ENCODE assay signal across 1 mouse cellular context in the genomic region with DNA sequence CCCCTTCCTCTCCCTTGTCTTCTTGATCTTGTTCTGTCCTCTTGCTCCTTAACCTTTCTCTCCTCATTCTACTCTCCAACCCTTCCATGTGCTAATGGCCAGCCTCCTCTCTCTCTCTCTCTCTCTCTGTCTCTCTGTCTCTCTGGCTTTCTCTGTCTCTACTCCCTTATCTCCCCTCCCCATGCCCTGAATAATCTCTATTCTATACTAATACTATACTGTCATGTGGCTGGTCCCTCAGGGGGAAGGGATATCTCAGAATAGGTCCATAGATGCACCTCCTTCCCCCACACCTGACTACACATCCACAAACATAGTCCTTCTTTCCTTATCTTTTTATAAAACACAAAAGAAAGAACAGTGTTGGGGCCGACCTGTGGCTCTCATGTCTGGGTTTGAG.
A peak's percentile ranks its signal among the peaks of the same experiment; 100 is the strongest.
TF ChIP-seq lines count a peak whose summit lies in the region.

No protein-coding gene starts in this region.

TF ChIP-seq in MEL, 35 proteins besides CTCF, POLR2A, EP300 and RAD21:
- no peak for TF ChIP-seq ZC3H11A (IDR thresholded peaks at IDR 0.05; ENCODE audit: low read depth, low read length)
- no peak for TF ChIP-seq MAZ (IDR thresholded peaks at IDR 0.05; ENCODE audit: low read depth, low read length)
- TF ChIP-seq CHD1 (IDR thresholded peaks at IDR 0.05; ENCODE audit: low read depth, low read length): no peak
- no peak for TF ChIP-seq POLR2AphosphoS2 (IDR thresholded peaks at IDR 0.05; ENCODE audit: low read length)
- no peak for TF ChIP-seq SIN3A (IDR thresholded peaks at IDR 0.05; ENCODE audit: low read length)
- TF ChIP-seq MAX (IDR thresholded peaks at IDR 0.05; ENCODE audit: low read length): no peak
- TF ChIP-seq TBP (IDR thresholded peaks at IDR 0.05; ENCODE audit: low read depth, low read length): no peak
- TF ChIP-seq KAT2A (conservative IDR thresholded peaks at IDR 0.05; ENCODE audit: low read depth, low read length): no peak
- TF ChIP-seq HCFC1 (IDR thresholded peaks at IDR 0.05; ENCODE audit: low read depth, low read length): no peak
- no peak for TF ChIP-seq NELFE (IDR thresholded peaks at IDR 0.05; ENCODE audit: low read depth, low read length)
- no peak for TF ChIP-seq NRF1 (IDR thresholded peaks at IDR 0.05; ENCODE audit: insufficient read depth, low read depth, low read length, poor library complexity, severe bottlenecking)
- TF ChIP-seq USF2 (IDR thresholded peaks at IDR 0.05; ENCODE audit: borderline replicate concordance in 1 of 2, insufficient read depth in 1 of 2, low read depth in 1 of 2, low read length in 2 of 2): no peak
- TF ChIP-seq ZNF384 (IDR thresholded peaks at IDR 0.05; ENCODE audit: low read depth, low read length): no peak
- TF ChIP-seq MYB (IDR thresholded peaks at IDR 0.05; ENCODE audit: low read depth, low read length): no peak
- TF ChIP-seq MYC (IDR thresholded peaks at IDR 0.05; ENCODE audit: low read depth, low read length): no peak
- TF ChIP-seq TAL1 (IDR thresholded peaks at IDR 0.05; ENCODE audit: low read length): no peak
- TF ChIP-seq ETS1 (IDR thresholded peaks at IDR 0.05; ENCODE audit: low read depth, low read length): 0 out of 2 replicates have a peak, but pooled peaks have one; percentile 25
- peak; percentile 62 for TF ChIP-seq TCF12 (IDR thresholded peaks at IDR 0.05; ENCODE audit: low read depth, low read length)
- no peak for TF ChIP-seq ZKSCAN1 (IDR thresholded peaks at IDR 0.05; ENCODE audit: low read depth, low read length)
- no peak for TF ChIP-seq MXI1 (IDR thresholded peaks at IDR 0.05; ENCODE audit: low read depth, low read length)
- TF ChIP-seq POLR2AphosphoS5 (IDR thresholded peaks at IDR 0.05; ENCODE audit: borderline replicate concordance, low read depth, low read length): no peak
- TF ChIP-seq MAFK (IDR thresholded peaks at IDR 0.05; ENCODE audit: borderline replicate concordance, low read depth, low read length): no peak
- peak; percentile 40; the same call in 1 of the 2 replicates for TF ChIP-seq GATA1 (IDR thresholded peaks at IDR 0.05; ENCODE audit: low read depth, low read length)
- no peak for TF ChIP-seq CHD2 (IDR thresholded peaks at IDR 0.05; ENCODE audit: low read length)
- 0 out of 2 replicates have a peak, but pooled peaks have one; percentile 25 for TF ChIP-seq USF1 (IDR thresholded peaks at IDR 0.05; ENCODE audit: low read depth, low read length)
- no peak for TF ChIP-seq SMC3 (IDR thresholded peaks at IDR 0.05; ENCODE audit: low read depth, low read length)
- no peak for TF ChIP-seq E2F4 (IDR thresholded peaks at IDR 0.05; ENCODE audit: borderline replicate concordance, low read depth, low read length)
- TF ChIP-seq UBTF (IDR thresholded peaks at IDR 0.05; ENCODE audit: borderline replicate concordance, insufficient read depth, low read depth, low read length): no peak
- TF ChIP-seq BHLHE40 (IDR thresholded peaks at IDR 0.05; ENCODE audit: borderline replicate concordance, low read depth, low read length): no peak
- TF ChIP-seq ZMIZ1 (IDR thresholded peaks at IDR 0.05; ENCODE audit: low read depth, low read length): no peak
- no peak for TF ChIP-seq JUND (IDR thresholded peaks at IDR 0.05; ENCODE audit: low read depth, low read length)
- no peak for TF ChIP-seq MEF2A (IDR thresholded peaks at IDR 0.05; ENCODE audit: extremely low read depth, insufficient replicate concordance, low read depth, low read length, poor library complexity, severe bottlenecking)
- TF ChIP-seq ELF1 (IDR thresholded peaks at IDR 0.05; ENCODE audit: low read depth, low read length): no peak
- 0 out of 2 replicates have a peak, but pooled peaks have one; percentile 23 for TF ChIP-seq RCOR1 (IDR thresholded peaks at IDR 0.05; ENCODE audit: low read depth, low read length)
- no peak for TF ChIP-seq GABPA (IDR thresholded peaks at IDR 0.05; ENCODE audit: low read depth, low read length)
